Mouse (Mus musculus): ENCODE results near the gene Zfp729a.

DNA sequence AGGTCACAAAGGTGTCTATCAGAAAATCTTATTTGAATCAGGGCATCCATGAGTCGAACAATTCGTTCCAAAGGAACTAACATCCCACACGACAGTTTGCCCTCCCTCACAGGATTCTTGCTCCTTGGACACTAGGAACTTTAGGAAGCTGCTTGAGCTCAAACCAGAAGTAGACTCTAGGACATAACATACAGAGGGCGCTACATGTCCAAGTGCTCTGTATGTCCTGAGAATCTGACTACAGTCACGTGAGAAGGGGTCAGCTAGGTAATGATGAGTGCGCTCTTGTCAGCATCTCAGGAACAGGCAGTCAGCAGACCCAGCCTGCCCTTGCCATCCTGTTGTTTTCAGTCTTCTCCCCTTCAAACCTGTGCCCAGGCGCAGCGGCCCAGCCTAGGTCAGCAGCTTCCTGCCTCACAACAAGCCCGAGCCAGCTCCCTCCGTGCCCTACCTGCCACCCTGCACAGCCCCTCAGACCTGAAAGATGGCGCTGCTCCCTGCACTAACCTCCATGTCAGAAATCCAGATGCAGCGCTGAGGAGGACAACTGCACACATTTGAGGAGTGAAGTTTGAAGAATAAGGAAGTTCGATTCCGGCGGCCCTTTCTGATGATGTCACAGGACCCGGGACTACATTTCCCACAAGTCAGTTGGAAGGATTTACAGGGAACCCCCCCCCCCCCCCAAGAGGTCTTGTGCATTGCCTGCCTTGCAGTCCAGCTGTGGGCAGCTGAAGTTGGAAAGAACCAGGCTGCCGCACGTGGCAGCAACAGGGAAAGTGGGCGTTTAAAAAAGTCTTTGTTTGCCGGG is 28.3 kb downstream of the Zfp729a start, which contains the start of gene Zfp729b:
- TF ChIP-seq CTCF (conservative IDR thresholded peaks at IDR 0.05; ENCODE audit: insufficient read depth, insufficient read length, low read depth, low read length) (0 out of 2 replicates have a peak, but pooled peaks have one; percentile 10), POLR2A (IDR thresholded peaks at IDR 0.05; ENCODE audit: low read depth, low read length) (no peak)
